Mouse (Mus musculus) ES-E14 (cell line): ENCODE data around the gene Lsm10.

ENCODE experiments used
- HCFC1 ChIP-seq: IDR thresholded peaks from 2 replicates; pipeline ENCODE4 v1.6.1; 2012; ENCODE audit warnings: low read length, inconsistent platforms, borderline replicate concordance; ENCODE audit not compliant: insufficient read depth
- MAFK ChIP-seq: IDR thresholded peaks from 2 replicates; pipeline ENCODE4 v1.6.1; 2014; ENCODE audit warnings: mild to moderate bottlenecking, low read depth, low read length, inconsistent platforms; ENCODE audit not compliant: insufficient read depth
- ZNF384 ChIP-seq: IDR thresholded peaks from 2 replicates; pipeline ENCODE4 v1.6.1; 2012; ENCODE audit warnings: low read depth, low read length, inconsistent platforms

- TF ChIP-seq HCFC1 (no peak), ZNF384 (no peak), MAFK (no peak)
These were observed 11.8 kb downstream of the Lsm10 start for GRCm38 (mm10) chr4:126108061-126108740.
